Mouse (Mus musculus) neural tube, embryonic 13.5 days (tissue): ENCODE results near the gene Apopt1. TPM values are rescaled to one million over a fixed set of nuclear protein-coding genes. Genes with fewer than 3 reads are reported as not detected.
A peak's percentile ranks its signal among the peaks of the same experiment; 100 is the strongest.

Source experiments
- ATAC-seq: fragments of 200-750 bp; cut with Nextera tagmentation; 2 replicates; pipeline ENCODE4 v1.8.0; 2017; ENCODE audit warnings: low read depth, mild to moderate bottlenecking, moderate TSS enrichment, moderate library complexity
- H3K27ac ChIP-seq: fragments of 300-500 bp; sonication (generic); replicated peaks from 2 replicates; pipeline ENCODE4 v1.5.1; 2015; ENCODE audit warnings: moderate library complexity, mild to moderate bottlenecking, inconsistent platforms
- H3K27me3 ChIP-seq: fragments of 300-500 bp; sonication (generic); 2 replicates; pipeline ENCODE4 v1.6.1; 2015; ENCODE audit warnings: mild to moderate bottlenecking, inconsistent platforms
- H3K36me3 ChIP-seq: fragments of 300-500 bp; sonication (generic); 2 replicates; pipeline ENCODE4 v1.6.1; 2015; ENCODE audit warnings: mild to moderate bottlenecking, inconsistent platforms
- H3K4me1 ChIP-seq: fragments of 300-500 bp; sonication (generic); replicated peaks from 2 replicates; pipeline ENCODE4 v1.6.1; 2015; ENCODE audit warnings: inconsistent platforms
- H3K4me2 ChIP-seq: fragments of 300-500 bp; sonication (generic); 2 replicates; pipeline ENCODE4 v1.6.1; 2015; ENCODE audit warnings: inconsistent platforms, mild to moderate bottlenecking, moderate library complexity
- H3K4me3 ChIP-seq: fragments of 300-500 bp; sonication (generic); 2 replicates; pipeline ENCODE4 v1.5.1; 2015; ENCODE audit warnings: mild to moderate bottlenecking, inconsistent platforms
- H3K9ac ChIP-seq: fragments of 300-500 bp; sonication (generic); 2 replicates; pipeline ENCODE4 v1.6.1; 2015; ENCODE audit warnings: moderate library complexity, mild to moderate bottlenecking, inconsistent platforms
- H3K9me3 ChIP-seq: fragments of 300-500 bp; sonication (generic); 2 replicates; pipeline ENCODE4 v1.6.1; 2016; ENCODE audit warnings: inconsistent platforms
- WGBS: fragments of 180-500 bp; shearing (Covaris S2); methylation state at CpG from one replicate; pipeline ENCODE4 v1.1.7; 2015; 5-methylcytosine and 5-hydroxymethylcytosine counted together
- polyA plus RNA-seq: library from polyadenylated mRNA; unstranded; fragments of >200 nt; fragmentation: Nextera tagmentation; extraction: Ambion mirVana; gene quantifications from 2 replicates; pipeline ENCODE4 v1.2.1, GENCODE M21; 2015

The Apopt1 gene
- polyA plus RNA-seq, 1 experiment from 2014 or later, result 59.1 TPM

DNA sequence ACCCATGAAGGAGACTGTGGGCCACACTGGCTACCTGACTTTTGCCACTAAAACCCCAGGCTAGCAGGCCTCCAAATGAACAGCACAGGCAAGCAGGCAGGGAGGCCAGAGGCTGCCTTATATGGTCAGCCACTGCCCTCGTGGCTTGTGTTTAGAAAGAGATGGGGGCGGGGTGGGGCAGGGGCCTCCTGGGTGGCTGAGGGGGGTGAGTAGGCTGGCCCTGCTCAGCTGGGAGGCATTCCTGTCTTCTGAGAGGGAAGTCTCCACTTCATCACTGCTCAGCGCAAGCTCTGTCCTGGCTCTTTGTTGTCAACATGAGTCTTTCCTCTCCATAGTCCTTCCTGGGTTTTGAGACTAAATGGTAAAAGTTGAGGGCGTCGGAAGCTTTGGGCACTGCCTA, 30.3 kb upstream of the Apopt1 start:
- Histone ChIP-seq H3K4me3 (no peak overlapping the region), H3K4me1 (peaks cover 30% of the 10 kb centered on the region), H3K27me3 (no peaks in the 10 kb centered on the region), H3K4me2 (no peak overlapping the region), H3K27ac (no peak overlapping the region), H3K9ac (no peak overlapping the region), H3K9me3 (no peaks in the 10 kb centered on the region), H3K36me3 (peaks cover 37% of the 10 kb centered on the region)
- no peak for ATAC-seq
- 71% methylated on average over 5 of the region's 5 CpGs for WGBS

GRCm38 (mm10) chr12:111686390-111686789, 26.7 kb upstream of the Apopt1 start:
- Histone ChIP-seq H3K27ac (peak overlapping the region; percentile 85; the same call in 1 of the 2 replicates), H3K9ac (no peak overlapping the region), H3K36me3 (peaks cover 26% of the 10 kb centered on the region), H3K4me1 (peaks cover 38% of the 10 kb centered on the region), H3K9me3 (no peaks in the 10 kb centered on the region), H3K4me3 (no peak overlapping the region), H3K27me3 (no peaks in the 10 kb centered on the region), H3K4me2 (no peak overlapping the region)
- no peak for ATAC-seq
- WGBS, result 84% methylated on average over 4 of the region's 4 CpGs

- peak overlapping the region; percentile 50; the same call in 1 of the 2 replicates for H3K9ac ChIP-seq
- ATAC-seq, result peak; percentile 64
- H3K36me3 ChIP-seq, result peaks cover 17% of the 10 kb centered on the region; the same call in 1 of the 2 replicates
- peaks cover 49% of the 10 kb centered on the region for H3K4me1 ChIP-seq
- peak overlapping the region; percentile 85 for H3K27ac ChIP-seq
- H3K4me3 ChIP-seq, result no peak overlapping the region
- H3K4me2 ChIP-seq, result no peak overlapping the region
- WGBS, result 15% methylated on average over 14 of the region's 14 CpGs
- no peaks in the 10 kb centered on the region for H3K27me3 ChIP-seq
- no peaks in the 10 kb centered on the region for H3K9me3 ChIP-seq
Measured at GRCm38 (mm10) chr12:111687350-111688068, 25.6 kb upstream of the Apopt1 start.

- H3K4me2 ChIP-seq, result no peak overlapping the region
- no peaks in the 10 kb centered on the region for H3K27me3 ChIP-seq
- peak overlapping the region; percentile 50; the same call in 1 of the 2 replicates for H3K9ac ChIP-seq
- H3K36me3 ChIP-seq, result peaks cover 11% of the 10 kb centered on the region; the same call in 1 of the 2 replicates
- no peaks in the 10 kb centered on the region for H3K9me3 ChIP-seq
- ATAC-seq, result no peak
- no peak overlapping the region for H3K4me3 ChIP-seq
- WGBS, result 31% methylated on average over 2 of the region's 2 CpGs
- peaks cover 54% of the 10 kb centered on the region for H3K4me1 ChIP-seq
- H3K27ac ChIP-seq, result peak overlapping the region; percentile 85
Measured at GRCm38 (mm10) chr12:111688069-111688428, 25.0 kb upstream of the Apopt1 start.

DNA sequence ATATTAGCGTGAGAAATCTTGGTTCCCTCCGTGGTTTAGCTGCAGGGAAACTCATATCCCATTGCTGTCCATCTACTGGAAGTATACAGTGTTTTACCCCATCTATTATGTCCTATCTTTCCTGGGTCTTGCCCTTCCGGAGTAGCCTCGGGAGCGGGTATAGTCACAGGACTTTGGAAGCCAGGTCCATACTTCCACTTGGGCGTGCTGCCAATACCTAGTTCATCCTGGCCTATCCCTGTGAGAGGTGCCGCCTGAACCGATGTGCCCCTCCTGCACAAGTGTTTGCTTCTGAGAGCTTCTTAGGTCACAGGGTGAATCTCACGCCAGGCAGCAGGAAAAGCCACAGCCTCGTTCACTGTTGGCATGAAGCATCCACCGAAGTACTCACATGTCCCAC, 23.6 kb upstream of the Apopt1 start:
- WGBS, result 85% methylated on average over 11 of the region's 11 CpGs
- Histone ChIP-seq H3K27me3 (no peaks in the 10 kb centered on the region), H3K4me2 (no peak overlapping the region), H3K4me1 (peaks cover 68% of the 10 kb centered on the region), H3K9me3 (no peaks in the 10 kb centered on the region), H3K27ac (no peak overlapping the region), H3K36me3 (no peaks in the 10 kb centered on the region), H3K4me3 (no peak overlapping the region), H3K9ac (no peak overlapping the region)
- ATAC-seq, result no peak

GRCm38 (mm10) chr12:111691346-111691872, 21.7 kb upstream of the Apopt1 start:
- WGBS, result 5% methylated on average over 5 of the region's 5 CpGs
- ATAC-seq, result no peak
- Histone ChIP-seq H3K27ac (peak overlapping the region; percentile 94), H3K9ac (peak overlapping the region; percentile 38; the same call in 1 of the 2 replicates), H3K4me2 (no peak overlapping the region), H3K4me1 (peaks cover 85% of the 10 kb centered on the region), H3K9me3 (no peaks in the 10 kb centered on the region), H3K36me3 (no peaks in the 10 kb centered on the region), H3K27me3 (no peaks in the 10 kb centered on the region), H3K4me3 (no peak overlapping the region)

DNA sequence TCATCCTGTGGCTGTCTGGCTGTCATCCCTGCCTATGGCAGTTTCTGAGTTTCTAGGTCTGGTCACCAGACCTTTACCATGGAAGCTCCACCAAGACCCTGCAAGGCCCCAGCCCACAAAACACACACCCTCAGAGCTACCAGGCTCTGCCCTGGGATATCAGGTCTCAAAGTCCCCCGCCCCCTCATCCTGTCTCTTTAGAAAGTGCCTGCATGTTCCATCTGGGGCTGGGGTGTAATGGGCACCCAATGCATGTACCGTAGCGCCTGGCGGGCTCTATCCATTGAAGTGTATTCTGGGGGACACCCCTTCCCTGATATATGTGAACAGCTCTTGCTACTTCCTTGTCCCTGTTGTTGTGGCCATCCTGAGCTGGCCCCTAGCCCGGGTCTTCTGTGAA, 20.2 kb upstream of the Apopt1 start:
- peak overlapping the region; percentile 94 for H3K27ac ChIP-seq
- H3K4me2 ChIP-seq, result 0 out of 2 replicates have a peak overlapping the region, but pooled peaks have one; percentile 38
- H3K27me3 ChIP-seq, result no peaks in the 10 kb centered on the region
- peaks cover 70% of the 10 kb centered on the region for H3K4me1 ChIP-seq
- H3K36me3 ChIP-seq, result no peaks in the 10 kb centered on the region
- no peak overlapping the region for H3K4me3 ChIP-seq
- 59% methylated on average over 5 of the region's 5 CpGs for WGBS
- no peaks in the 10 kb centered on the region for H3K9me3 ChIP-seq
- H3K9ac ChIP-seq, result peak overlapping the region; percentile 59; the same call in 1 of the 2 replicates
- ATAC-seq, result no peak

- Histone ChIP-seq H3K4me2 (peak overlapping the region; percentile 38), H3K9me3 (no peaks in the 10 kb centered on the region), H3K36me3 (no peaks in the 10 kb centered on the region), H3K27me3 (no peaks in the 10 kb centered on the region), H3K4me1 (peaks cover 66% of the 10 kb centered on the region), H3K27ac (peak overlapping the region; percentile 94), H3K4me3 (no peak overlapping the region), H3K9ac (peak overlapping the region; percentile 59)
- WGBS, result 11% methylated on average over 18 of the region's 18 CpGs
- peak; percentile 81 for ATAC-seq
Measured at GRCm38 (mm10) chr12:111693341-111694270, 19.5 kb upstream of the Apopt1 start.

- no peaks in the 10 kb centered on the region for H3K27me3 ChIP-seq
- peaks cover 67% of the 10 kb centered on the region for H3K4me1 ChIP-seq
- peak; percentile 29 for ATAC-seq
- peak overlapping the region; percentile 94 for H3K27ac ChIP-seq
- no peak overlapping the region for H3K4me3 ChIP-seq
- no peaks in the 10 kb centered on the region for H3K9me3 ChIP-seq
- WGBS, result 2% methylated on average over 12 of the region's 12 CpGs
- no peaks in the 10 kb centered on the region for H3K36me3 ChIP-seq
- peak overlapping the region; percentile 59 for H3K9ac ChIP-seq
- peak overlapping the region; percentile 38 for H3K4me2 ChIP-seq
Measured at GRCm38 (mm10) chr12:111694271-111694781, 18.7 kb upstream of the Apopt1 start.

GRCm38 (mm10) chr12:111694880-111695804, 17.9 kb upstream of the Apopt1 start:
- Histone ChIP-seq H3K27me3 (no peaks in the 10 kb centered on the region), H3K9ac (peak overlapping the region; percentile 59), H3K4me2 (peak overlapping the region; percentile 38), H3K27ac (peak overlapping the region; percentile 94), H3K36me3 (no peaks in the 10 kb centered on the region), H3K9me3 (no peaks in the 10 kb centered on the region), H3K4me1 (peaks cover 65% of the 10 kb centered on the region), H3K4me3 (no peak overlapping the region)
- ATAC-seq, result peak; percentile 68
- WGBS, result 27% methylated on average over 13 of the region's 13 CpGs

GRCm38 (mm10) chr12:111696239-111696638, 16.8 kb upstream of the Apopt1 start:
- no peak for ATAC-seq
- Histone ChIP-seq H3K4me1 (peaks cover 54% of the 10 kb centered on the region), H3K36me3 (no peaks in the 10 kb centered on the region), H3K4me2 (no peak overlapping the region), H3K4me3 (no peak overlapping the region), H3K9ac (peak overlapping the region; percentile 14; the same call in 1 of the 2 replicates), H3K9me3 (no peaks in the 10 kb centered on the region), H3K27ac (peak overlapping the region; percentile 94), H3K27me3 (no peaks in the 10 kb centered on the region)
- 15% methylated on average over 6 of the region's 6 CpGs for WGBS
